Mouse (Mus musculus) B cell, adult 67 days (primary cell): ENCODE data around the gene Chd1. TPM values are rescaled to one million over a fixed set of nuclear protein-coding genes. Genes with fewer than 3 reads are reported as not detected.

Experiments
- total RNA-seq, 2 experiments: library from RNA; stranded (reverse); gene quantifications; 4 replicates each; pipeline ENCODE4 v1.2.4; 2023

Chd1 gene
- 100 to 1,000 TPM in 1 of 2 experiments, 10 to 100 TPM in 1; 99.4 to 112 TPM for total RNA-seq

DNA sequence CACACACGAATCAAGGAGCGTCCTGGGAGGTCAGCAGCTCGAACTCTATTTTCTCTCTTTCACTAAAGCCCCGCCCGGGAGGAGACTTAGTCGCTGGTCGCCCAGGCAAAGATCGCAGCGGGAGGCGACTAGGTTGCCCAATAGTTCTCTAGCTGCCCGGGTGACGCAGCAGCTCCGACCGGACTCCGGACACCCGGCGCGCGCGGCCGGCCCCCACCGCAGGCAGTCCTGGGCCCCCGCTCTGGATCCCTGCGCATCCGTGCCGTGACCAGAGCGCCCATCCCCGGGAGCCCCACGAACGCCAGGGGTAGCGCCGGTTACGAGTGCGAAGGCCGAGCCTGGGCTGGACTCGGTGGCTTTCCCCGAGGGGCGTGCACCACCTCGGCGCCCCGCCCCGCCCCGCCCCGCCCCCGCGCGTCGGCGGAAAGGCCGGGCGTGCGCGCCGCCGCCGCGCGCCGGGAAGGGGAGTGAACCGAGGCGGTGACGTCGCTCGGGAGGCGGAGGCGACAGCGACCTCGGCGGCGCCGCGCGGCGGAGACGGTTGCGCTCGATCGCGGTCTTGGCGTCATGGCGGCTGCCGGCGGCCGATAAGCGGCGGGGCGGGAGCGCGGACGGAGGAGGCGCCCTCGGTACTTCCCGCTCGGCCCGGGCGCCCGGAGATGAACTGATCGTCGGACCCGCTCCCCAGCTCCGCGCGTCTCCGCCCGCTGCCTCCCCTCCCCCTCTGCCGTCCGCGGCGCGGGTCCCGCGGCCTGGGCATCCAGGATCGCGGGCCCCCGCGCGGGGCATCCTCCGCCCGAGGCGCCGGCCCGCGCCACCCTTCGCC is at the start of gene Chd1:
Gene Chd1, plus strand, starts transcription at position 493 of the 826 bp plus-strand sequence.

Other genes with a start within 250 kb of the Chd1 start
- 100 to 1,000 TPM; 108 to 111 TPM for gene Psmb1, start 205.2 kb upstream of the Chd1 start, total RNA-seq
- gene Tbp, start 205.1 kb upstream of the Chd1 start, total RNA-seq, result 10 to 100 TPM; 56.3 to 63.3 TPM
- 10 to 100 TPM; 49.1 to 53.9 TPM for gene Pdcd2, start 177.7 kb upstream of the Chd1 start, total RNA-seq
- 10 to 100 TPM; 30.8 to 39.1 TPM for gene Prdm9, start 140.6 kb upstream of the Chd1 start, total RNA-seq
- 1 to 10 TPM; 3.3 to 4.6 TPM for gene Rgmb, start 126.1 kb downstream of the Chd1 start, total RNA-seq